Mouse (Mus musculus) CD4-positive, CD25-positive, alpha-beta regulatory T cell, adult 2 months (primary cell): ENCODE measurements around the gene Prok2.

Source experiments
- DNase-seq: peaks from one replicate; pipeline ENCODE4 v3.0.0-alpha.2; 2012; ENCODE audit warnings: low read depth, low spot score

Gene Prok2

GRCm38 (mm10) chr6:99692916-99693841 is 33.0 kb downstream of the Prok2 start:
- DNase-seq = no peak

- no peak for DNase-seq
These were observed 33.8 kb downstream of the Prok2 start, which contains the start of gene Gpr27 for GRCm38 (mm10) chr6:99692206-99692915. Gpr27 (plus strand) TSS chr6:99692679.

GRCm38 (mm10) chr6:99691666-99692205 is 34.5 kb downstream of the Prok2 start:
- DNase-seq = no peak

GRCm38 (mm10) chr6:99688513-99688912 is 37.7 kb downstream of the Prok2 start:
- DNase-seq = no peak

- DNase-seq = peak; percentile 83
These were observed 41.3 kb downstream of the Prok2 start for GRCm38 (mm10) chr6:99684899-99685298.

- no peak for DNase-seq
These were observed 42.2 kb downstream of the Prok2 start for GRCm38 (mm10) chr6:99683974-99684373.

GRCm38 (mm10) chr6:99678108-99678507 is 48.1 kb downstream of the Prok2 start:
- DNase-seq = no peak

GRCm38 (mm10) chr6:99677325-99677724 is 48.9 kb downstream of the Prok2 start:
- no peak for DNase-seq

- no peak for DNase-seq
These were observed 51.7 kb downstream of the Prok2 start for GRCm38 (mm10) chr6:99674482-99674881.

GRCm38 (mm10) chr6:99671768-99672167 is 54.4 kb downstream of the Prok2 start:
- DNase-seq = no peak

- peak; percentile 84 for DNase-seq
These were observed 55.6 kb downstream of the Prok2 start for GRCm38 (mm10) chr6:99670481-99671119.

GRCm38 (mm10) chr6:99669481-99670325 is 56.5 kb downstream of the Prok2 start:
- DNase-seq = no peak

- DNase-seq = no peak
These were observed 58.9 kb downstream of the Prok2 start for GRCm38 (mm10) chr6:99667290-99667689.

GRCm38 (mm10) chr6:99666318-99667171 is 59.6 kb downstream of the Prok2 start, which contains the start of the genes Eif4e3 and Gm20696:
Eif4e3 (minus strand) TSS chr6:99666771.
Gm20696 (minus strand) TSS chr6:99666797.
- DNase-seq = peak; percentile 46

- peak; percentile 61 for DNase-seq
These were observed 60.5 kb downstream of the Prok2 start for GRCm38 (mm10) chr6:99665457-99666317.

- no peak for DNase-seq
These were observed 63.0 kb downstream of the Prok2 start for GRCm38 (mm10) chr6:99663232-99663631.
